Mouse (Mus musculus): ENCODE measurements around the gene Kars.

Kars gene

GRCm38 (mm10) chr8:111947144-111947543, 64.0 kb downstream of the Kars start:
- no peak for ATAC-seq (ENCODE audit: low TSS enrichment)

GRCm38 (mm10) chr8:111943544-111943943, 67.6 kb downstream of the Kars start:
- no peak for ATAC-seq (ENCODE audit: low TSS enrichment)
